Mouse (Mus musculus) thymus, adult 2 months (tissue): Measurements from ENCODE around the gene Lamtor5. TPM values are rescaled to one million over a fixed set of nuclear protein-coding genes. Genes with fewer than 3 reads are reported as not detected.

ENCODE experiments used
- DNase-seq: peaks from one replicate; pipeline ENCODE4 v3.0.0; 2021
- H3K27ac ChIP-seq: fragments of 200-500 bp; 2 replicates; pipeline ENCODE4 v1.5.1; 2012; ENCODE audit warnings: low read length, control low read depth; ENCODE audit not compliant: control insufficient read depth, insufficient read depth
- H3K27me3 ChIP-seq: fragments of 200-500 bp; 2 replicates; pipeline ENCODE4 v1.6.1; 2012; ENCODE audit warnings: mild to moderate bottlenecking, low read length, moderate library complexity, mixed read lengths; ENCODE audit not compliant: control insufficient read depth, insufficient read depth
- H3K36me3 ChIP-seq: fragments of 200-500 bp; 2 replicates; pipeline ENCODE4 v1.6.1; 2012; ENCODE audit warnings: mild to moderate bottlenecking, low read length, moderate library complexity; ENCODE audit not compliant: control insufficient read depth, insufficient read depth
- H3K4me1 ChIP-seq: fragments of 200-500 bp; replicated peaks from 2 replicates; pipeline ENCODE4 v1.6.1; 2012; ENCODE audit warnings: low read length; ENCODE audit not compliant: control insufficient read depth, insufficient read depth
- H3K4me3 ChIP-seq: fragments of 200-500 bp; 2 replicates; pipeline ENCODE4 v1.5.1; 2012; ENCODE audit warnings: mild to moderate bottlenecking, low read length, control low read depth, moderate library complexity; ENCODE audit not compliant: control insufficient read depth, insufficient read depth
- CTCF ChIP-seq: fragments of 200-500 bp; IDR thresholded peaks from 2 replicates; pipeline ENCODE4 v1.5.1; 2012; ENCODE audit warnings: mild to moderate bottlenecking, control low read depth, low read length, moderate library complexity, borderline replicate concordance; ENCODE audit not compliant: control insufficient read depth, poor library complexity, insufficient read depth; ENCODE audit errors: extremely low read depth
- POLR2A ChIP-seq: fragments of 200-500 bp; IDR thresholded peaks from 2 replicates; pipeline ENCODE4 v1.6.1; 2012; ENCODE audit warnings: mild to moderate bottlenecking, low read length, control low read depth, moderate library complexity; ENCODE audit not compliant: control insufficient read depth, poor library complexity, insufficient read depth; ENCODE audit errors: extremely low read depth
- WGBS: fragments of 180-500 bp; shearing (Covaris S2); methylation state at CpG from one replicate; pipeline ENCODE4 v1.1.7; 2018; 5-methylcytosine and 5-hydroxymethylcytosine counted together
- polyA plus RNA-seq: library from polyadenylated mRNA; depleted of rRNA; stranded (reverse); fragments of >200 nt; gene quantifications from 2 replicates; pipeline ENCODE4 v1.2.3, GENCODE M21; 2012

Lamtor5 gene
- polyA plus RNA-seq, 1 experiment: 126 TPM

- TF ChIP-seq CTCF (no peak), POLR2A (no peak)
- H3K36me3 ChIP-seq: no peaks in the 10 kb centered on the region
- no peaks in the 10 kb centered on the region for H3K27me3 ChIP-seq
- no peak for DNase-seq
- H3K27ac ChIP-seq: no peak overlapping the region
- 0 out of 2 replicates have a peak, but pooled peaks cover 2% of the 10 kb centered on the region for H3K4me1 ChIP-seq
- no peak overlapping the region for H3K4me3 ChIP-seq
- 58% methylated on average over 2 of the region's 2 CpGs for WGBS
Observed at GRCm38 (mm10) chr3:107250320-107250719, 28.3 kb upstream of the Lamtor5 start.

GRCm38 (mm10) chr3:107252035-107252434 lies 26.6 kb upstream of the Lamtor5 start:
- H3K27ac ChIP-seq: no peak overlapping the region
- WGBS: 7% methylated on average over 4 of the region's 4 CpGs
- DNase-seq: no peak
- no peaks in the 10 kb centered on the region for H3K27me3 ChIP-seq
- H3K4me3 ChIP-seq: no peak overlapping the region
- TF ChIP-seq CTCF: no peak
- TF ChIP-seq POLR2A: no peak
- H3K36me3 ChIP-seq: no peaks in the 10 kb centered on the region
- H3K4me1 ChIP-seq: 0 out of 2 replicates have a peak, but pooled peaks cover 2% of the 10 kb centered on the region

GRCm38 (mm10) chr3:107253925-107254324 lies 24.7 kb upstream of the Lamtor5 start:
- H3K27ac ChIP-seq: no peak overlapping the region
- no peaks in the 10 kb centered on the region for H3K27me3 ChIP-seq
- no peaks in the 10 kb centered on the region for H3K36me3 ChIP-seq
- TF ChIP-seq CTCF (no peak), POLR2A (no peak)
- no peak for DNase-seq
- H3K4me3 ChIP-seq: no peak overlapping the region
- 87% methylated on average over 5 of the region's 5 CpGs for WGBS
- H3K4me1 ChIP-seq: 0 out of 2 replicates have a peak, but pooled peaks cover 2% of the 10 kb centered on the region

GRCm38 (mm10) chr3:107255992-107256391 lies 22.7 kb upstream of the Lamtor5 start:
- no peak overlapping the region for H3K27ac ChIP-seq
- no peaks in the 10 kb centered on the region for H3K27me3 ChIP-seq
- no peak overlapping the region for H3K4me3 ChIP-seq
- no peak for DNase-seq
- WGBS: 93% methylated on average over 3 of the region's 3 CpGs
- no peak for TF ChIP-seq POLR2A
- TF ChIP-seq CTCF: no peak
- peaks cover 5% of the 10 kb centered on the region for H3K4me1 ChIP-seq
- H3K36me3 ChIP-seq: no peaks in the 10 kb centered on the region

- no peak for DNase-seq
- TF ChIP-seq POLR2A: no peak
- no peak for TF ChIP-seq CTCF
- 89% methylated on average over 7 of the region's 7 CpGs for WGBS
- H3K4me3 ChIP-seq: no peak overlapping the region
- H3K4me1 ChIP-seq: peaks cover 7% of the 10 kb centered on the region
- no peaks in the 10 kb centered on the region for H3K36me3 ChIP-seq
- no peak overlapping the region for H3K27ac ChIP-seq
- no peaks in the 10 kb centered on the region for H3K27me3 ChIP-seq
Observed at GRCm38 (mm10) chr3:107256724-107257123, 21.9 kb upstream of the Lamtor5 start.

GRCm38 (mm10) chr3:107257924-107258323 lies 20.7 kb upstream of the Lamtor5 start:
- H3K4me3 ChIP-seq: no peak overlapping the region
- no peaks in the 10 kb centered on the region for H3K36me3 ChIP-seq
- no peak overlapping the region for H3K27ac ChIP-seq
- H3K4me1 ChIP-seq: peaks cover 9% of the 10 kb centered on the region
- no peak for DNase-seq
- no peak for TF ChIP-seq CTCF
- TF ChIP-seq POLR2A: no peak
- WGBS: 81% methylated on average over 5 of the region's 5 CpGs
- H3K27me3 ChIP-seq: no peaks in the 10 kb centered on the region
